In the genomic region with DNA sequence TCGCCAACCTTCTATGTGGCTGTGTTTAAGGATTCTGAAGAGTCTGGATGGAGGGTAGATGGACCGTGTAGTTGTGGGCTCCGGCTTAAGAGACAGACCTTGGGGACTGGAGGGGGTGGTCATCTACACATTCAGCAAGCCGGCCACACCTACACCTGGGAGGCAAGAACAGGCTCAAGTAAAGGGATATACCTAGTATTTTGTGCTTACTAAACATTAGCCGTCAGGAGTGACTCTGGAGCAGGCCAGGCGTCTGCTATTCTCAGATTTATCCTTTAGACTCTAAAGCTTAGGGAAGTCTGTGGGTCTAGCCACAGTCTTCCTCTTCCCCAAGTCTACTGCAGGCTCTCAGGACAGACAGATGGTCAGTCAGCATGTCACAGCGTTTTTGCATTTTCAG, we compare ENCODE assay signal across 8 mouse cellular contexts. TPM values are rescaled to one million over a fixed set of nuclear protein-coding genes. Genes with fewer than 3 reads are reported as not detected.
DNase-seq lines count a peak whose midpoint lies in the region; ATAC-seq and TF ChIP-seq lines count a peak whose summit lies in the region.

No protein-coding gene starts in this region.

- no peak for TF ChIP-seq EP300 in heart, adult 2 months (IDR thresholded peaks at IDR 0.05; ENCODE audit: insufficient read depth, low read depth, low read length)
- TF ChIP-seq EP300 in heart, postnatal 0 days (IDR thresholded peaks at IDR 0.05; ENCODE audit: low read depth), result no peak

- H3K36me3 ChIP-seq in heart, adult 2 months (ENCODE audit: control insufficient read depth, insufficient read depth, low read length), result no peaks in the 10 kb centered on the region
- peaks cover 29% of the 10 kb centered on the region for H3K36me3 ChIP-seq in E14TG2a.4 (ENCODE audit: insufficient read depth, low read length)
- H3K36me3 ChIP-seq in heart, postnatal 0 days (replicated peaks; ENCODE audit: control insufficient read depth, insufficient read depth, low read length), result peaks cover 15% of the 10 kb centered on the region
- peaks cover 28% of the 10 kb centered on the region for H3K36me3 ChIP-seq in midbrain, embryonic 10.5 days

- WGBS in heart, adult 2 months, result 10% methylated on average over 7 of the region's 7 CpGs
- WGBS in heart, postnatal 0 days, result 13% methylated on average over 7 of the region's 7 CpGs
- 39% methylated on average over 7 of the region's 7 CpGs for WGBS in midbrain, embryonic 10.5 days

- H3K27me3 ChIP-seq in heart, adult 2 months (ENCODE audit: control insufficient read depth, insufficient read depth, low read length), result no peaks in the 10 kb centered on the region
- H3K27me3 ChIP-seq in E14TG2a.4 (ENCODE audit: insufficient read depth, low read length), result no peaks in the 10 kb centered on the region
- no peaks in the 10 kb centered on the region for H3K27me3 ChIP-seq in heart, postnatal 0 days (ENCODE audit: control insufficient read depth, insufficient read depth, low read length)
- no peaks in the 10 kb centered on the region for H3K27me3 ChIP-seq in midbrain, embryonic 10.5 days (ENCODE audit: low read depth, poor library complexity, severe bottlenecking)

- no peak for TF ChIP-seq CTCF in heart, adult 2 months (IDR thresholded peaks at IDR 0.05)
- TF ChIP-seq CTCF in E14TG2a.4 (conservative IDR thresholded peaks at IDR 0.05; ENCODE audit: low read length), result no peak
- TF ChIP-seq CTCF in heart, postnatal 0 days (IDR thresholded peaks at IDR 0.05; ENCODE audit: low read depth), result no peak

- H3K4me2 ChIP-seq in heart, postnatal 0 days (ENCODE audit: low read depth, low read length), result peak overlapping the region; percentile 74

- intact Hi-C loops in heart, adult 2 months (cut with DNase I), result loop anchor here (5.0 kb wide), 1 partner anchor 544 kb away; a partner anchor contains a TSS
- intact Hi-C loops in heart, postnatal 14 days (cut with DNase I), result no loop called here

- no peak for ATAC-seq in heart, postnatal 0 days (ENCODE audit: insufficient read depth, low read depth)

- no peak for DNase-seq in heart, adult 2 months
- DNase-seq in heart, postnatal 14 days, result no peak
- no peak for DNase-seq in heart, postnatal 0 days (ENCODE audit: low spot score)
- DNase-seq in midbrain, embryonic 10.5 days (ENCODE audit: low spot score), result no peak
- no peak for DNase-seq in T-cell, adult 2 months (ENCODE audit: low spot score)
- no peak for DNase-seq in kidney, postnatal 14 days
- DNase-seq in urinary bladder, postnatal 14 days (ENCODE audit: low spot score), result no peak

- H3K9me3 ChIP-seq in E14TG2a.4 (ENCODE audit: low read length), result no peaks in the 10 kb centered on the region
- no peaks in the 10 kb centered on the region for H3K9me3 ChIP-seq in heart, postnatal 0 days (replicated peaks; ENCODE audit: control insufficient read depth, low read length)
- no peaks in the 10 kb centered on the region; the same call in 1 of the 2 replicates for H3K9me3 ChIP-seq in midbrain, embryonic 10.5 days (replicated peaks)

- peak overlapping the region; percentile 87 for H3K9ac ChIP-seq in heart, adult 2 months (ENCODE audit: low read depth, low read length)
- peak overlapping the region; percentile 77 for H3K9ac ChIP-seq in heart, postnatal 0 days (replicated peaks; ENCODE audit: low read depth, low read length)

- H3K4me1 ChIP-seq in heart, adult 2 months (ENCODE audit: control insufficient read depth, insufficient read depth, low read length), result peaks cover 8% of the 10 kb centered on the region
- peaks cover 24% of the 10 kb centered on the region for H3K4me1 ChIP-seq in E14TG2a.4 (replicated peaks; ENCODE audit: low read depth, low read length)
- H3K4me1 ChIP-seq in heart, postnatal 0 days (ENCODE audit: control insufficient read depth, insufficient read depth), result peaks cover 10% of the 10 kb centered on the region
- peaks cover 18% of the 10 kb centered on the region for H3K4me1 ChIP-seq in midbrain, embryonic 10.5 days

- H3K27ac ChIP-seq in heart, adult 2 months, result peak overlapping the region; percentile 93
- H3K27ac ChIP-seq in heart, postnatal 0 days (ENCODE audit: low read depth), result peak overlapping the region; percentile 94
- H3K27ac ChIP-seq in midbrain, embryonic 10.5 days (replicated peaks), result peak overlapping the region; percentile 88

- TF ChIP-seq POLR2A in heart, adult 2 months (IDR thresholded peaks at IDR 0.05; ENCODE audit: insufficient read depth, low read depth, low read length), result no peak

- H3K4me3 ChIP-seq in heart, adult 2 months, result peak overlapping the region; percentile 86
- peak overlapping the region; percentile 93 for H3K4me3 ChIP-seq in E14TG2a.4 (replicated peaks; ENCODE audit: low read length)
- H3K4me3 ChIP-seq in heart, postnatal 0 days (ENCODE audit: low read depth, low read length), result peak overlapping the region; percentile 93
- H3K4me3 ChIP-seq in midbrain, embryonic 10.5 days, result peak overlapping the region; percentile 71

- no peaks in the 10 kb centered on the region for H3K79me2 ChIP-seq in heart, adult 2 months (replicated peaks; ENCODE audit: control insufficient read depth, insufficient read depth, low read length)

RNA-seq across cellular contexts. Expression of a gene that starts 2.9 kb away (rescaled TPM):
- total RNA-seq in heart, adult 2 months (2021), result 10 to 100 TPM; 68.3 to 78.3 TPM
- 33.4 and 49.2 TPM in 2 replicates for polyA plus RNA-seq in heart, adult 2 months (2012; rRNA removed)
- total RNA-seq in heart, postnatal 14 days (2021), result 10 to 100 TPM; 60.0 to 74.5 TPM
- total RNA-seq in heart, postnatal 0 days (2014; rRNA removed; ENCODE audit: low replicate concordance), result 45.9 and 47.1 TPM in 2 replicates
- polyA plus RNA-seq in heart, postnatal 0 days (2015; fragmentation: Nextera tagmentation; extraction: Ambion mirVana), result 155 and 186 TPM in 2 replicates
- polyA plus RNA-seq in midbrain, embryonic 10.5 days (2016; fragmentation: Nextera tagmentation; extraction: Ambion mirVana), result 164 and 166 TPM in 2 replicates

RNA-seq across cellular contexts. Expression of a gene that starts 49.4 kb away (rescaled TPM):
- total RNA-seq in heart, adult 2 months (2021), result not detected
- polyA plus RNA-seq in heart, adult 2 months (2012; rRNA removed), result not detected in 2 replicates
- not detected for total RNA-seq in heart, postnatal 14 days (2021)
- total RNA-seq in heart, postnatal 0 days (2014; rRNA removed; ENCODE audit: low replicate concordance), result not detected in 2 replicates
- not detected in 2 replicates for polyA plus RNA-seq in heart, postnatal 0 days (2015; fragmentation: Nextera tagmentation; extraction: Ambion mirVana)
- not detected in 2 replicates for polyA plus RNA-seq in midbrain, embryonic 10.5 days (2016; fragmentation: Nextera tagmentation; extraction: Ambion mirVana)
